Mouse (Mus musculus): ENCODE data around the gene Cyp2w1. TPM values are rescaled to one million over a fixed set of nuclear protein-coding genes. Genes with fewer than 3 reads are reported as not detected.

Cyp2w1 gene
- total and polyA plus RNA-seq, 3 experiments: not detected

DNA sequence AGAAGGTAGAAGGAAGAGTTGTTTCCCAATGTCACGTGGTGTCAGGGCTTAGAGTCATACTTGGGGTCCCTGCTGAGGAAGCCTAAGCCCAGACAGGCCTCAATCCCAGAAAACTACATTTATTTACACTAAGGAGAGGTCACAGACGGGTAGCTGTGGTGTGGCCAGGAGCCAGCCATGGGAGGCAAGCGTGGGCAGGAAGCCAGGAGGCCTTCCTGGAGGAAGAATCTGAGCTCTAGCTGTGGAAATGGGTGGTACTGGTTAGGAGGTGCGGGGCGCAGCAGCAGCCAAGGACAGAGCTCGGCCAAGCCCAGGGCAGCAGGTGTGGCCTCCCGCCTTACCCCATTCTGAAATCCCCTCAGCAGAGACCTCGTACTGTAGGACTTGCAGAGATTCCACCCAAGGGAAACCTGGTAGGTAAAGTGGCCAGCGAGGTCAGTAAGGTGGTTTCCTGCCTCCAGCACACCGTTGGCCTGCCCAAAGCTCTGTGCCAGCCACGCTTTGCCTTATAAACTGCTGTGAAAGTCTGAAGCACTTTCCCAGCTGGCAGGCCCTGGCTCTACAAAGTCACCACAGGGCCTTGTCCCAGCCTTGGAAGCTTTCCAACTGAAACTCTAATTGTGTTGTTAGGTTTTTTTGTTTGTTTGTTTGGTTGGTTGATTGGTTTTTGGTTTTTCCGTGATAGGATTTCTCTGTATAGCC, 37.3 kb upstream of the Cyp2w1 start:
- H3K4me3 ChIP-seq (ENCODE audit: low read depth, low read length): no peak overlapping the region
- TF ChIP-seq POLR2AphosphoS5 (IDR thresholded peaks at IDR 0.05; ENCODE audit: insufficient replicate concordance, low read depth, low read length) (no peak), TAL1 (conservative IDR thresholded peaks at IDR 0.05; ENCODE audit: low read depth, low read length) (no peak), GATA2 (IDR thresholded peaks at IDR 0.05; ENCODE audit: borderline replicate concordance, low read depth, low read length) (no peak)
- DNase-seq (ENCODE audit: low spot score) (no peak), ATAC-seq (ENCODE audit: extremely low read depth, insufficient number of reproducible peaks, low FRiP score, poor library complexity, severe bottlenecking) (no peak)
- no peaks in the 10 kb centered on the region for H3K36me3 ChIP-seq (replicated peaks)
- H3K9me3 ChIP-seq (replicated peaks): no peaks in the 10 kb centered on the region
- H3K27me3 ChIP-seq (ENCODE audit: insufficient read depth, low read length): peaks cover 49% of the 10 kb centered on the region
- no peaks in the 10 kb centered on the region; the same call in 1 of the 2 replicates for H3K4me1 ChIP-seq (ENCODE audit: insufficient read depth, low read depth, low read length)

DNA sequence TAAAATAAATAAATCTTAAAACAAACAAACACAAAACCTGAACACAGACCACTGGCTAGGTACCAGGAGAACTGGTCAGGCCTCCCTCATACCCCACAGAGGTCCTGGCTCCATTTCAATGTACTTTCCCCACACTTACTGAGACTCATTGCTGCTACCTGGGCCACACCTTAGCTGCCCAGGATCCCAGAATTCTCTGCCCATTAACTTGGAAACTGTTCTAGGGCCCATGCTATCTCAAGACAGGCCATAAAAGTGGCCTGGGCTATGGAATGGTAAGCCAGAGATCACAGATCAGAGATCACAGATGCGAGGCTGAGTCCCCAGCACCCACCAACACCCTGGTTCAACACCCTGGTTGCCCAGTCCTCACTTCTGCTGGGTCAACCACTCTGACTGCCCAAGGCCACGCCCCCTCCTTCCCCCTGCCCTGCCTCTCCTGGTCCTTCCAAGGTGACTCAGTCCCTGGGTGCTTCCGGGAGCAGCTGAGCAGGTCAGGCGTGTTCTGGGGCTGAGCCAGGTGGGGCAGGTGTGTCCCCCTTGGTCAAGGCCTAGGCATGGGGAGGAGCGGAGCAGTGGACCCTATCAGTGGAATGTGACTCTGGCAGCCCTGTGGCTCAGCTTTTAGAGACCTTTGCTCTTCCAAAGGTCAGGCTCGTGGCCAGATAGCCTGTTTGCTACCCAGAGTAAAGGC, 35.3 kb upstream of the Cyp2w1 start:
- Histone ChIP-seq H3K36me3 (replicated peaks) (no peaks in the 10 kb centered on the region), H3K4me1 (ENCODE audit: insufficient read depth, low read depth, low read length) (no peaks in the 10 kb centered on the region; the same call in 1 of the 2 replicates), H3K4me3 (ENCODE audit: low read depth, low read length) (no peak overlapping the region), H3K9me3 (replicated peaks) (no peaks in the 10 kb centered on the region), H3K27me3 (ENCODE audit: insufficient read depth, low read length) (peaks cover 53% of the 10 kb centered on the region)
- no peak for TF ChIP-seq GATA1 (IDR thresholded peaks at IDR 0.05; ENCODE audit: borderline replicate concordance, low read length)
- TF ChIP-seq GATA2 (IDR thresholded peaks at IDR 0.05; ENCODE audit: borderline replicate concordance, low read depth, low read length): no peak
- TF ChIP-seq TAL1 (conservative IDR thresholded peaks at IDR 0.05; ENCODE audit: low read depth, low read length): no peak
- no peak for TF ChIP-seq CTCF (IDR thresholded peaks at IDR 0.05; ENCODE audit: low read depth, low read length)
- TF ChIP-seq POLR2AphosphoS5 (IDR thresholded peaks at IDR 0.05; ENCODE audit: insufficient replicate concordance, low read depth, low read length): no peak
- ATAC-seq (ENCODE audit: extremely low read depth, insufficient number of reproducible peaks, low FRiP score, poor library complexity, severe bottlenecking) (no peak), DNase-seq (ENCODE audit: low spot score) (no peak)

DNA sequence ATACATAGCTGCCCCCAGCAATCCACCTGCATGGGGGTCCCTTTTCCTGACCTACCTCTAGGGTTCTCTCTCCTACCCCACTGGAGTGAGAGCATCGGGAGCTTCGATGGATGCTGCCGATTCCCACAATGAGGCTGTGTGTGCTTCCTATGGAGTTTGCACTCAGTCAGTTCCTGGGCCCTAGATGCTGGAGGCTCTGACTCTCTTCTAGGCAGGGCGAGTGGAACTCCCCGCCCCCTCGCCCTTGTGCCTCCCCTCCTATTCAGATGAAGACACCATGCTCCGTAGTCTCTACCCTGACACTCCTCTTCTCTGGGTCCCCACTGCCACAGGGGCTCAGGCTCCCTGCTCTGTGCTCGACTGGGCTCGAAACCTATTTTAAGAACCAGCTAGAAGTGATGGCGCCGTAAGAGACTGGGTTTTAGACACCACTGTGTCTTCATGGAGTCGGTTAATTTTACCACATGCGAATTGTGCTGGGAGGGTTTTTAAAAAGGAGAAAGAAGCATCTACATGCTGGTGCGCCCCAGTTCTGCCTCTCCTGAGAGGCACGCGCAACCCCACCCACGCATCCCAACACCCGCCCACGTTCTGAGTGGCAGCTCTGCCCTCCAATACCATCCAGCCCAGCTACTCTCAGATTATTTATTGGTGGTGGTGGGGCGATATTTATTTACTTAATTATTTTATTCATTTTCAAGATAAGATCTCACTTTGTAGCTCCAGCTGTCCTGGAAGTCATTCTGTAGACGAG, 34.5 kb upstream of the Cyp2w1 start:
- DNase-seq (ENCODE audit: low spot score) (no peak), ATAC-seq (ENCODE audit: extremely low read depth, insufficient number of reproducible peaks, low FRiP score, poor library complexity, severe bottlenecking) (no peak)
- Histone ChIP-seq H3K4me3 (ENCODE audit: low read depth, low read length) (no peak overlapping the region), H3K9me3 (replicated peaks) (no peaks in the 10 kb centered on the region), H3K36me3 (replicated peaks) (no peaks in the 10 kb centered on the region), H3K27me3 (ENCODE audit: insufficient read depth, low read length) (peaks cover 61% of the 10 kb centered on the region), H3K4me1 (ENCODE audit: insufficient read depth, low read depth, low read length) (no peaks in the 10 kb centered on the region; the same call in 1 of the 2 replicates)
- TF ChIP-seq CTCF (IDR thresholded peaks at IDR 0.05; ENCODE audit: low read depth, low read length): no peak
- no peak for TF ChIP-seq POLR2AphosphoS5 (IDR thresholded peaks at IDR 0.05; ENCODE audit: insufficient replicate concordance, low read depth, low read length)
- TF ChIP-seq GATA2 (IDR thresholded peaks at IDR 0.05; ENCODE audit: borderline replicate concordance, low read depth, low read length): no peak
- TF ChIP-seq TAL1 (conservative IDR thresholded peaks at IDR 0.05; ENCODE audit: low read depth, low read length): no peak
- no peak for TF ChIP-seq GATA1 (IDR thresholded peaks at IDR 0.05; ENCODE audit: borderline replicate concordance, low read length)

DNA sequence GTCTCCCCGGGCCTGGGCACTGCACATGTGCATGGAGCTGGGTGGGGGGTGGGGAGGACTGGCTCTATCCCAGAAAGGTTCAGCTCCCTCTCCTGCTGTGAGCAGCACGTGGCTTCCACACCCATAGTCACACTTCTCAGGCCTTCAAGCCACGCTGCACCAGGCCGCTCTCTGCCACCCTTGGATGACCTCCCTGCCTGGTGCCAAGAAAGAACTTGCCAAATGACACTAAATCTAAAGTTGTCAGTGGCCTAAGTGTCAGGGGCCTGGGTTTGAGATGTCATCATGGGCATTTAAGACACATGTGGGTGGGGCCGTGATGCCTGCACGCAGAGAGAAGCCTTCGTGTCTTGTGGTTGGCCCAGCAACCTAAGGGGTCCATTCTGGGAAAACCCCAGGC, 32.0 kb upstream of the Cyp2w1 start:
- DNase-seq (ENCODE audit: low spot score) (no peak), ATAC-seq (ENCODE audit: extremely low read depth, insufficient number of reproducible peaks, low FRiP score, poor library complexity, severe bottlenecking) (no peak)
- TF ChIP-seq GATA1 (IDR thresholded peaks at IDR 0.05; ENCODE audit: borderline replicate concordance, low read length) (no peak), GATA2 (IDR thresholded peaks at IDR 0.05; ENCODE audit: borderline replicate concordance, low read depth, low read length) (no peak), POLR2AphosphoS5 (IDR thresholded peaks at IDR 0.05; ENCODE audit: insufficient replicate concordance, low read depth, low read length) (no peak), CTCF (IDR thresholded peaks at IDR 0.05; ENCODE audit: low read depth, low read length) (no peak), TAL1 (conservative IDR thresholded peaks at IDR 0.05; ENCODE audit: low read depth, low read length) (no peak)
- Histone ChIP-seq H3K36me3 (replicated peaks) (no peaks in the 10 kb centered on the region), H3K4me1 (ENCODE audit: insufficient read depth, low read depth, low read length) (peaks cover 8% of the 10 kb centered on the region), H3K4me3 (ENCODE audit: low read depth, low read length) (no peak overlapping the region), H3K9me3 (replicated peaks) (no peaks in the 10 kb centered on the region; the same call in 1 of the 2 replicates), H3K27me3 (ENCODE audit: insufficient read depth, low read length) (peaks cover 73% of the 10 kb centered on the region)

DNA sequence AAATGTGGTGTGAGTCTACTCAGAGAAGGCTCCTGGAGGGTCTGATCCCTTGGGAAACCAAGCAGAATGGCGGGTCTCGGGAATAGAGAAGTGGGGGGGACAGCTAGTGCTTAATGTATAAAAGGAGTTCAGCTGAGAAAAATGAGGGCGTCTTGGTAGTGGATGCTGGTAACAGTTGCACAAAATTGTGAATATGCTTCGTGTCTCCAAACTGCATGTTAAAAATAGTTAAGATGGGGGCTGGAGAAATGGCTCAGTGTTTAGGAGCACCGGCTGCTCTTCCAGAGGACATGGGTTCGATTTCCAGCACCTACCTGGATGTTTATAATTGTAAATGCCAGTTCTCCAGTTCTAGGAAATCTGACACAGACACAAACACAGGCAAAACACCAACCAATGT, 31.1 kb upstream of the Cyp2w1 start:
- no peak for ATAC-seq (ENCODE audit: extremely low read depth, insufficient number of reproducible peaks, low FRiP score, poor library complexity, severe bottlenecking)
- Histone ChIP-seq H3K4me1 (ENCODE audit: insufficient read depth, low read depth, low read length) (peaks cover 16% of the 10 kb centered on the region), H3K4me3 (ENCODE audit: low read depth, low read length) (no peak overlapping the region), H3K9me3 (replicated peaks) (no peaks in the 10 kb centered on the region; the same call in 1 of the 2 replicates), H3K36me3 (replicated peaks) (no peaks in the 10 kb centered on the region), H3K27me3 (ENCODE audit: insufficient read depth, low read length) (peaks cover 82% of the 10 kb centered on the region)
- no peak for TF ChIP-seq CTCF (IDR thresholded peaks at IDR 0.05; ENCODE audit: low read depth, low read length)
- no peak for DNase-seq (ENCODE audit: low spot score)

DNA sequence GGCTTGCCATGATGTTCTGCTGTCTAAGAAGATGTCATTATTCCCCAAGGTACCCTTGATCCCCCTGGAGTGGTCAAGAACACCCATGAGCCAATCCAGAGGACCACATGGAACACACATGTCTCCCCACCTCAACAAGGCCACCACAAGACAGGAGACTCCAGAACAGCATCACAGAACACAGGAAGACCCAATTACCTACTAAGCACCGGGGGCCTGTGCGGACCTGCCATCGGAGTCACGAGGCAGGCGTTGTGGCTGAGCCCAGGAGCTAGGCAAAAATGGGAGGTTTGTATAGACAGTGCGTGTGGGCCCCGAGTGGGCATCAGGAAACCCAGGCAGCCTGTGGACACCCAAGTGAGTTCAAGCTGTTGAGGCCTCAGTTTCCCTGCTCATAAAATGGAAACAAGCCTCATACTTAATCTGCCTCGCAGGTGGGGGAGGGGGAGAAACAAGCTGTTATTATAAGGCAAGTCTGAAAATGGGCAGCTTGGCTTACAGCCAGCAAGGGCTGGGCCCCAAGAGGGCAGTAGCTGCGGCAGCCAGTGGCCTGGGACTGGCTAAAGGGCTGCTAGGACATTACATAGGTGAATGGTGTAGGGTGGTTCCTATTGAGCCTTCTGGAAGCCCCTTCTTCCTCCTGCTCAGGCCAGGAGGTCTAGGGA, 29.0 kb upstream of the Cyp2w1 start:
- H3K4me3 ChIP-seq (ENCODE audit: low read depth, low read length): no peak overlapping the region
- peaks cover 16% of the 10 kb centered on the region for H3K4me1 ChIP-seq (ENCODE audit: insufficient read depth, low read depth, low read length)
- H3K27me3 ChIP-seq (ENCODE audit: insufficient read depth, low read length): peaks cover 83% of the 10 kb centered on the region
- TF ChIP-seq TAL1 (conservative IDR thresholded peaks at IDR 0.05; ENCODE audit: low read depth, low read length) (no peak), POLR2AphosphoS5 (IDR thresholded peaks at IDR 0.05; ENCODE audit: insufficient replicate concordance, low read depth, low read length) (no peak), GATA1 (IDR thresholded peaks at IDR 0.05; ENCODE audit: borderline replicate concordance, low read length) (no peak), GATA2 (IDR thresholded peaks at IDR 0.05; ENCODE audit: borderline replicate concordance, low read depth, low read length) (no peak), CTCF (IDR thresholded peaks at IDR 0.05; ENCODE audit: low read depth, low read length) (no peak)
- H3K9me3 ChIP-seq (replicated peaks): no peaks in the 10 kb centered on the region; the same call in 1 of the 2 replicates
- no peaks in the 10 kb centered on the region for H3K36me3 ChIP-seq (replicated peaks)
- DNase-seq (ENCODE audit: low spot score) (no peak), ATAC-seq (ENCODE audit: extremely low read depth, insufficient number of reproducible peaks, low FRiP score, poor library complexity, severe bottlenecking) (no peak)
